Mouse (Mus musculus) midbrain, embryonic 16.5 days (tissue): Measurements from ENCODE around the gene Cstl1. TPM values are rescaled to one million over a fixed set of nuclear protein-coding genes. Genes with fewer than 3 reads are reported as not detected.

Experiments used
- ATAC-seq: fragments of 200-750 bp; cut with Nextera tagmentation; 2 replicates; pipeline ENCODE4 v1.8.0; 2017; ENCODE audit warnings: moderate TSS enrichment
- H3K27ac ChIP-seq: fragments of 300-500 bp; sonication (generic); 2 replicates; pipeline ENCODE4 v1.5.1; 2014; ENCODE audit warnings: mild to moderate bottlenecking, low read length, mixed read lengths
- H3K27me3 ChIP-seq: fragments of 300-500 bp; sonication (generic); 2 replicates; pipeline ENCODE4 v1.6.1; 2014; ENCODE audit warnings: low read depth, low read length, mixed read lengths; ENCODE audit not compliant: control insufficient read depth, insufficient read depth
- H3K36me3 ChIP-seq: fragments of 300-500 bp; sonication (generic); 2 replicates; pipeline ENCODE4 v1.6.1; 2014; ENCODE audit warnings: mild to moderate bottlenecking, low read length, moderate library complexity, mixed read lengths; ENCODE audit not compliant: control insufficient read depth, insufficient read depth
- H3K4me1 ChIP-seq: fragments of 300-500 bp; sonication (generic); 2 replicates; pipeline ENCODE4 v1.6.1; 2014; ENCODE audit warnings: mild to moderate bottlenecking, low read length, mixed read lengths; ENCODE audit not compliant: control insufficient read depth, insufficient read depth
- H3K4me2 ChIP-seq: fragments of 300-500 bp; sonication (generic); 2 replicates; pipeline ENCODE4 v1.6.1; 2014; ENCODE audit warnings: mild to moderate bottlenecking, low read length, mixed read lengths
- H3K4me3 ChIP-seq: fragments of 300-500 bp; sonication (generic); 2 replicates; pipeline ENCODE4 v1.5.1; 2014; ENCODE audit warnings: low read depth, mild to moderate bottlenecking, low read length, moderate library complexity, mixed read lengths
- H3K9ac ChIP-seq: fragments of 300-500 bp; sonication (generic); 2 replicates; pipeline ENCODE4 v1.6.1; 2014; ENCODE audit warnings: low read depth, low read length, mixed read lengths
- H3K9me3 ChIP-seq: fragments of 300-500 bp; sonication (generic); replicated peaks from 2 replicates; pipeline ENCODE4 v1.6.1; 2014; ENCODE audit warnings: mild to moderate bottlenecking, low read length, mixed read lengths; ENCODE audit not compliant: control insufficient read depth, poor library complexity, severe bottlenecking
- WGBS: fragments of 180-500 bp; shearing (Covaris S2); extraction: QIAGEN DNeasy Blood & Tissue Kit; methylation state at CpG from one replicate; pipeline ENCODE4 v1.1.7; 2014; 5-methylcytosine and 5-hydroxymethylcytosine counted together
- polyA plus RNA-seq: library from polyadenylated mRNA; unstranded; fragments of >200 nt; fragmentation: Nextera tagmentation; extraction: Ambion mirVana; gene quantifications from 2 replicates; pipeline ENCODE4 v1.2.1, GENCODE M21; 2015

Cstl1 gene
- not detected in 2 replicates for polyA plus RNA-seq

- Histone ChIP-seq H3K9ac (no peak within 1 kb of the TSS), H3K9me3 (no peaks in the 10 kb centered on the region), H3K27me3 (no peaks in the 10 kb centered on the region), H3K4me1 (no peaks in the 10 kb centered on the region), H3K27ac (no peak within 1 kb of the TSS), H3K4me3 (no peak within 1 kb of the TSS), H3K36me3 (no peaks in the 10 kb centered on the region), H3K4me2 (no peak within 1 kb of the TSS)
- WGBS, result 83% methylated on average over 1 of the region's 1 CpGs
- no peak for ATAC-seq
Measured at GRCm38 (mm10) chr2:148750058-148750457, at the start of gene Cstl1. Gene Cstl1 (plus strand): TSS chr2:148750358.

- no peak overlapping the region for H3K9ac ChIP-seq
- peak; percentile 78 for ATAC-seq
- H3K4me1 ChIP-seq, result no peaks in the 10 kb centered on the region; the same call in 1 of the 2 replicates
- WGBS, result 76% methylated on average over 15 of the region's 15 CpGs
- no peaks in the 10 kb centered on the region for H3K9me3 ChIP-seq
- no peak overlapping the region for H3K4me3 ChIP-seq
- H3K4me2 ChIP-seq, result no peak overlapping the region
- no peaks in the 10 kb centered on the region for H3K27me3 ChIP-seq
- H3K27ac ChIP-seq, result no peak overlapping the region
- peaks cover 19% of the 10 kb centered on the region for H3K36me3 ChIP-seq
Measured at GRCm38 (mm10) chr2:148706409-148707201, 43.6 kb upstream of the Cstl1 start.

- ATAC-seq, result 0 out of 2 replicates have a peak, but pooled peaks have one; percentile 32
- H3K4me3 ChIP-seq, result no peak overlapping the region
Measured at GRCm38 (mm10) chr2:148707202-148707530, 43.0 kb upstream of the Cstl1 start.

GRCm38 (mm10) chr2:148712326-148712725 lies 37.8 kb upstream of the Cstl1 start:
- Histone ChIP-seq H3K4me2 (no peak overlapping the region), H3K27ac (no peak overlapping the region), H3K9ac (no peak overlapping the region), H3K4me1 (no peaks in the 10 kb centered on the region), H3K4me3 (no peak overlapping the region), H3K9me3 (no peaks in the 10 kb centered on the region), H3K27me3 (no peaks in the 10 kb centered on the region), H3K36me3 (peaks cover 12% of the 10 kb centered on the region)
- ATAC-seq, result no peak
- 93% methylated on average over 3 of the region's 3 CpGs for WGBS

More at GRCm38 (mm10) chr2:148707202-148707530, 43.0 kb upstream of the Cstl1 start:
- no peak overlapping the region for H3K9ac ChIP-seq
- H3K9me3 ChIP-seq, result no peaks in the 10 kb centered on the region
- no peaks in the 10 kb centered on the region for H3K27me3 ChIP-seq
- WGBS, result 72% methylated on average over 6 of the region's 6 CpGs
- peaks cover 20% of the 10 kb centered on the region for H3K36me3 ChIP-seq
- no peak overlapping the region for H3K27ac ChIP-seq
- H3K4me1 ChIP-seq, result no peaks in the 10 kb centered on the region; the same call in 1 of the 2 replicates
- H3K4me2 ChIP-seq, result no peak overlapping the region

GRCm38 (mm10) chr2:148717072-148717471 lies 33.1 kb upstream of the Cstl1 start:
- H3K36me3 ChIP-seq, result no peaks in the 10 kb centered on the region
- no peaks in the 10 kb centered on the region for H3K9me3 ChIP-seq
- no peak overlapping the region for H3K4me3 ChIP-seq
- no peak overlapping the region for H3K9ac ChIP-seq
- 43% methylated on average over 2 of the region's 2 CpGs for WGBS
- H3K4me2 ChIP-seq, result no peak overlapping the region
- ATAC-seq, result no peak
- no peak overlapping the region for H3K27ac ChIP-seq
- H3K4me1 ChIP-seq, result no peaks in the 10 kb centered on the region
- no peaks in the 10 kb centered on the region for H3K27me3 ChIP-seq

- Histone ChIP-seq H3K27ac (no peak overlapping the region), H3K27me3 (no peaks in the 10 kb centered on the region), H3K4me1 (no peaks in the 10 kb centered on the region), H3K9me3 (no peaks in the 10 kb centered on the region), H3K36me3 (no peaks in the 10 kb centered on the region), H3K4me3 (no peak overlapping the region), H3K9ac (no peak overlapping the region), H3K4me2 (no peak overlapping the region)
- WGBS, result 87% methylated on average over 2 of the region's 2 CpGs
- ATAC-seq, result no peak
Measured at GRCm38 (mm10) chr2:148719271-148719995, 30.7 kb upstream of the Cstl1 start.

GRCm38 (mm10) chr2:148731614-148732326 lies 18.4 kb upstream of the Cstl1 start:
- ATAC-seq, result peak; percentile 88
- H3K36me3 ChIP-seq, result no peaks in the 10 kb centered on the region
- H3K4me3 ChIP-seq, result peak overlapping the region; percentile 85
- H3K9me3 ChIP-seq, result no peaks in the 10 kb centered on the region
- peak overlapping the region; percentile 73 for H3K27ac ChIP-seq
- peak overlapping the region; percentile 81 for H3K4me2 ChIP-seq
- WGBS, result under 1% methylated on average over 35 of the region's 35 CpGs
- H3K27me3 ChIP-seq, result no peaks in the 10 kb centered on the region
- peaks cover 16% of the 10 kb centered on the region for H3K4me1 ChIP-seq
- peak overlapping the region; percentile 96 for H3K9ac ChIP-seq

GRCm38 (mm10) chr2:148732327-148733000 lies 17.7 kb upstream of the Cstl1 start, which contains the start of gene Napb:
Gene Napb (minus strand): TSS chr2:148732467.
- 4% methylated on average over 18 of the region's 18 CpGs for WGBS
- H3K27ac ChIP-seq, result peak within 1 kb of the TSS; percentile 73
- H3K4me1 ChIP-seq, result peaks cover 16% of the 10 kb centered on the region
- peak within 1 kb of the TSS; percentile 81 for H3K4me2 ChIP-seq
- H3K4me3 ChIP-seq, result peak within 1 kb of the TSS; percentile 85
- H3K9ac ChIP-seq, result peak within 1 kb of the TSS; percentile 96
- no peaks in the 10 kb centered on the region for H3K36me3 ChIP-seq
- H3K27me3 ChIP-seq, result no peaks in the 10 kb centered on the region
- H3K9me3 ChIP-seq, result no peaks in the 10 kb centered on the region
- ATAC-seq, result peak; percentile 100
